Mouse (Mus musculus): Measurements from ENCODE around the gene Trak1. TPM values are rescaled to one million over a fixed set of nuclear protein-coding genes. Genes with fewer than 3 reads are reported as not detected.

Gene Trak1
- polyA plus RNA-seq, 1 experiment from 2014 or later, result 58.4 TPM

GRCm38 (mm10) chr9:121343122-121343876 is 46.0 kb downstream of the Trak1 start:
- ATAC-seq (ENCODE audit: low FRiP score, low read depth), result no peak
- no peak overlapping the region for H3K4me3 ChIP-seq
- 82% methylated on average over 14 of the region's 14 CpGs for WGBS

GRCm38 (mm10) chr9:121344344-121344743 is 47.0 kb downstream of the Trak1 start:
- no peak overlapping the region for H3K9ac ChIP-seq

More at GRCm38 (mm10) chr9:121343122-121343876, 46.0 kb downstream of the Trak1 start:
- Histone ChIP-seq H3K36me3 (no peaks in the 10 kb centered on the region), H3K4me2 (no peak overlapping the region), H3K27me3 (no peaks in the 10 kb centered on the region), H3K27ac (replicated peaks) (no peak overlapping the region), H3K9ac (no peak overlapping the region), H3K4me1 (replicated peaks) (peaks cover 20% of the 10 kb centered on the region), H3K9me3 (no peaks in the 10 kb centered on the region)

GRCm38 (mm10) chr9:121345427-121346130 is 48.3 kb downstream of the Trak1 start:
- Histone ChIP-seq H3K36me3 (no peaks in the 10 kb centered on the region), H3K4me2 (no peak overlapping the region), H3K4me1 (replicated peaks) (peaks cover 34% of the 10 kb centered on the region), H3K4me3 (no peak overlapping the region), H3K9ac (no peak overlapping the region), H3K27ac (replicated peaks) (no peak overlapping the region), H3K9me3 (no peaks in the 10 kb centered on the region), H3K27me3 (no peaks in the 10 kb centered on the region)
- 87% methylated on average over 15 of the region's 15 CpGs for WGBS
- ATAC-seq (ENCODE audit: low FRiP score, low read depth), result no peak

More at GRCm38 (mm10) chr9:121344344-121344743, 47.0 kb downstream of the Trak1 start:
- 36% methylated on average over 3 of the region's 3 CpGs for WGBS
- no peak overlapping the region for H3K27ac ChIP-seq (replicated peaks)
- no peaks in the 10 kb centered on the region for H3K9me3 ChIP-seq
- peaks cover 26% of the 10 kb centered on the region for H3K4me1 ChIP-seq (replicated peaks)
- no peaks in the 10 kb centered on the region for H3K27me3 ChIP-seq
- no peak overlapping the region for H3K4me3 ChIP-seq
- no peak overlapping the region for H3K4me2 ChIP-seq
- ATAC-seq (ENCODE audit: low FRiP score, low read depth), result no peak
- H3K36me3 ChIP-seq, result no peaks in the 10 kb centered on the region

GRCm38 (mm10) chr9:121346635-121347034 is 49.3 kb downstream of the Trak1 start:
- no peak overlapping the region for H3K4me3 ChIP-seq
- no peak overlapping the region for H3K9ac ChIP-seq
- ATAC-seq (ENCODE audit: low FRiP score, low read depth), result no peak
- no peaks in the 10 kb centered on the region for H3K9me3 ChIP-seq
- no peaks in the 10 kb centered on the region for H3K36me3 ChIP-seq
- no peak overlapping the region for H3K4me2 ChIP-seq
- H3K4me1 ChIP-seq (replicated peaks), result peaks cover 45% of the 10 kb centered on the region
- H3K27ac ChIP-seq (replicated peaks), result no peak overlapping the region
- H3K27me3 ChIP-seq, result no peaks in the 10 kb centered on the region
- WGBS, result 51% methylated on average over 5 of the region's 5 CpGs

- no peak overlapping the region for H3K4me3 ChIP-seq
- H3K36me3 ChIP-seq, result no peaks in the 10 kb centered on the region
- no peaks in the 10 kb centered on the region for H3K27me3 ChIP-seq
- H3K4me2 ChIP-seq, result no peak overlapping the region
- H3K4me1 ChIP-seq (replicated peaks), result peaks cover 55% of the 10 kb centered on the region
- peak overlapping the region; percentile 80 for H3K27ac ChIP-seq (replicated peaks)
- H3K9me3 ChIP-seq, result no peaks in the 10 kb centered on the region
- no peak for ATAC-seq (ENCODE audit: low FRiP score, low read depth)
- WGBS, result 36% methylated on average over 10 of the region's 10 CpGs
- no peak overlapping the region for H3K9ac ChIP-seq
These were observed 50.7 kb downstream of the Trak1 start for GRCm38 (mm10) chr9:121347981-121348380.

- no peaks in the 10 kb centered on the region for H3K9me3 ChIP-seq
- H3K9ac ChIP-seq, result 0 out of 2 replicates have a peak overlapping the region, but pooled peaks have one; percentile 5
- no peak overlapping the region for H3K4me2 ChIP-seq
- H3K36me3 ChIP-seq, result no peaks in the 10 kb centered on the region
- H3K27me3 ChIP-seq, result no peaks in the 10 kb centered on the region
- H3K4me1 ChIP-seq (replicated peaks), result peaks cover 55% of the 10 kb centered on the region
- WGBS, result 7% methylated on average over 5 of the region's 5 CpGs
- H3K4me3 ChIP-seq, result no peak overlapping the region
- ATAC-seq (ENCODE audit: low FRiP score, low read depth), result no peak
- H3K27ac ChIP-seq (replicated peaks), result peak overlapping the region; percentile 80
These were observed 51.2 kb downstream of the Trak1 start for GRCm38 (mm10) chr9:121348476-121348875.

- Histone ChIP-seq H3K9me3 (no peaks in the 10 kb centered on the region), H3K27ac (replicated peaks) (peak overlapping the region; percentile 80; the same call in 1 of the 2 replicates), H3K9ac (no peak overlapping the region), H3K4me1 (replicated peaks) (peaks cover 55% of the 10 kb centered on the region), H3K27me3 (no peaks in the 10 kb centered on the region), H3K36me3 (no peaks in the 10 kb centered on the region), H3K4me3 (no peak overlapping the region), H3K4me2 (no peak overlapping the region)
- ATAC-seq (ENCODE audit: low FRiP score, low read depth), result no peak
- WGBS, result 79% methylated on average over 8 of the region's 8 CpGs
These were observed 51.8 kb downstream of the Trak1 start for GRCm38 (mm10) chr9:121349111-121349510.

GRCm38 (mm10) chr9:121350601-121351000 is 53.3 kb downstream of the Trak1 start:
- WGBS, result 33% methylated on average over 3 of the region's 3 CpGs
- H3K9me3 ChIP-seq, result no peaks in the 10 kb centered on the region
- no peak overlapping the region for H3K4me2 ChIP-seq
- no peaks in the 10 kb centered on the region for H3K27me3 ChIP-seq
- ATAC-seq (ENCODE audit: low FRiP score, low read depth), result no peak
- no peak overlapping the region for H3K9ac ChIP-seq
- H3K4me1 ChIP-seq (replicated peaks), result peaks cover 59% of the 10 kb centered on the region
- H3K27ac ChIP-seq (replicated peaks), result peak overlapping the region; percentile 40
- H3K36me3 ChIP-seq, result no peaks in the 10 kb centered on the region
- no peak overlapping the region for H3K4me3 ChIP-seq

GRCm38 (mm10) chr9:121351388-121352078 is 54.2 kb downstream of the Trak1 start:
- Histone ChIP-seq H3K4me3 (no peak overlapping the region), H3K4me2 (no peak overlapping the region), H3K4me1 (replicated peaks) (peaks cover 64% of the 10 kb centered on the region), H3K27ac (replicated peaks) (peak overlapping the region; percentile 40; the same call in 1 of the 2 replicates), H3K9me3 (no peaks in the 10 kb centered on the region), H3K36me3 (no peaks in the 10 kb centered on the region), H3K9ac (no peak overlapping the region), H3K27me3 (no peaks in the 10 kb centered on the region)
- ATAC-seq (ENCODE audit: low FRiP score, low read depth), result no peak
- 49% methylated on average over 9 of the region's 9 CpGs for WGBS

- no peak overlapping the region for H3K27ac ChIP-seq (replicated peaks)
- no peaks in the 10 kb centered on the region for H3K27me3 ChIP-seq
- H3K4me1 ChIP-seq (replicated peaks), result peaks cover 64% of the 10 kb centered on the region
- H3K4me2 ChIP-seq, result no peak overlapping the region
- H3K9me3 ChIP-seq, result no peaks in the 10 kb centered on the region
- WGBS, result 32% methylated on average over 11 of the region's 11 CpGs
- H3K9ac ChIP-seq, result no peak overlapping the region
- H3K4me3 ChIP-seq, result no peak overlapping the region
- H3K36me3 ChIP-seq, result no peaks in the 10 kb centered on the region
- no peak for ATAC-seq (ENCODE audit: low FRiP score, low read depth)
These were observed 54.9 kb downstream of the Trak1 start for GRCm38 (mm10) chr9:121352131-121352606.

- Histone ChIP-seq H3K4me1 (replicated peaks) (peaks cover 62% of the 10 kb centered on the region), H3K27me3 (no peaks in the 10 kb centered on the region), H3K4me3 (no peak overlapping the region), H3K36me3 (no peaks in the 10 kb centered on the region), H3K9ac (no peak overlapping the region), H3K4me2 (no peak overlapping the region), H3K27ac (replicated peaks) (no peak overlapping the region), H3K9me3 (no peaks in the 10 kb centered on the region)
- ATAC-seq (ENCODE audit: low FRiP score, low read depth), result no peak
- WGBS, result 75% methylated on average over 9 of the region's 9 CpGs
These were observed 55.4 kb downstream of the Trak1 start for GRCm38 (mm10) chr9:121352726-121353125.
